Mouse (Mus musculus) intestine, embryonic 15.5 days (tissue): ENCODE data around the gene Zan. TPM values are rescaled to one million over a fixed set of nuclear protein-coding genes. Genes with fewer than 3 reads are reported as not detected.
A peak's percentile ranks its signal among the peaks of the same experiment; 100 is the strongest.

ENCODE experiments used
- ATAC-seq: fragments of 200-750 bp; cut with Nextera tagmentation; 2 replicates; pipeline ENCODE4 v1.8.0; 2017; ENCODE audit warnings: moderate TSS enrichment, moderate library complexity
- H3K27ac ChIP-seq: fragments of 300-500 bp; sonication (generic); 2 replicates; pipeline ENCODE4 v1.5.1; 2015; ENCODE audit warnings: mild to moderate bottlenecking, inconsistent platforms
- H3K27me3 ChIP-seq: fragments of 300-500 bp; sonication (generic); replicated peaks from 2 replicates; pipeline ENCODE4 v1.6.1; 2015; ENCODE audit warnings: inconsistent platforms
- H3K36me3 ChIP-seq: fragments of 300-500 bp; sonication (generic); 2 replicates; pipeline ENCODE4 v1.6.1; 2015; ENCODE audit warnings: inconsistent platforms
- H3K4me1 ChIP-seq: fragments of 300-500 bp; sonication (generic); replicated peaks from 2 replicates; pipeline ENCODE4 v1.6.1; 2015; ENCODE audit warnings: inconsistent platforms
- H3K4me2 ChIP-seq: fragments of 300-500 bp; sonication (generic); replicated peaks from 2 replicates; pipeline ENCODE4 v1.6.1; 2015; ENCODE audit warnings: mild to moderate bottlenecking, inconsistent platforms
- H3K4me3 ChIP-seq: fragments of 300-500 bp; sonication (generic); replicated peaks from 2 replicates; pipeline ENCODE4 v1.5.1; 2015; ENCODE audit warnings: inconsistent platforms
- H3K9ac ChIP-seq: fragments of 300-500 bp; sonication (generic); 2 replicates; pipeline ENCODE4 v1.6.1; 2015; ENCODE audit warnings: inconsistent platforms
- H3K9me3 ChIP-seq: fragments of 300-500 bp; sonication (generic); 2 replicates; pipeline ENCODE4 v1.6.1; 2016; ENCODE audit warnings: inconsistent platforms
- whole genome bisulfite sequencing: fragments of 180-500 bp; shearing (Covaris S2); methylation state at CpG from one replicate; pipeline ENCODE4 v1.1.7; 2015; 5-methylcytosine and 5-hydroxymethylcytosine counted together
- polyA plus RNA-seq: library from polyadenylated mRNA; unstranded; fragments of >200 nt; fragmentation: Nextera tagmentation; extraction: Ambion mirVana; gene quantifications from 2 replicates; pipeline ENCODE4 v1.2.1, GENCODE M21; 2015

Zan gene
- polyA plus RNA-seq, 1 experiment from 2014 or later = 0.52 TPM

DNA sequence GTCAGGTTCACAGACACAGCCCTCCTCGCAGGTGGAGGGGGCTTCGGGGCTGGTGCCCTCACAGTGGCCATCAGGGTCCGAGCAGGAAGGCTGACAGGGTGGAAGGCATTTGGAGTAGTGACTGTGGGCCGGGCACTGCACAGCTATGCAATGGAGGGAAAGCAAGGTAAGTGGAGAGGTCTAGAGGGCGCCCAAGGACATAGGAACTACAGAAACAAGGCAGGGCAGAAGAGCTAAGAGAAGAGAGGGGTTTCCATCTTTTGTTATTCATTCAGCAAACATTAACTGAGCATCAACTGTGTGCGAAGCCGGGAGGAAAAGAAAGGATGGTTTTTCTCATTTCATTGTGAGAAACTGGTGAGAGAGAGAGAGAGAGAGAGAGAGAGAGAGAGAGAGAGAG, 82.4 kb downstream of the Zan start:
- WGBS = 41% methylated on average over 7 of the region's 7 CpGs
- Histone ChIP-seq H3K9me3 (no peaks in the 10 kb centered on the region), H3K27me3 (no peaks in the 10 kb centered on the region), H3K4me1 (no peaks in the 10 kb centered on the region), H3K36me3 (no peaks in the 10 kb centered on the region), H3K4me2 (no peak overlapping the region), H3K27ac (no peak overlapping the region), H3K4me3 (no peak overlapping the region), H3K9ac (no peak overlapping the region)
- ATAC-seq = no peak

DNA sequence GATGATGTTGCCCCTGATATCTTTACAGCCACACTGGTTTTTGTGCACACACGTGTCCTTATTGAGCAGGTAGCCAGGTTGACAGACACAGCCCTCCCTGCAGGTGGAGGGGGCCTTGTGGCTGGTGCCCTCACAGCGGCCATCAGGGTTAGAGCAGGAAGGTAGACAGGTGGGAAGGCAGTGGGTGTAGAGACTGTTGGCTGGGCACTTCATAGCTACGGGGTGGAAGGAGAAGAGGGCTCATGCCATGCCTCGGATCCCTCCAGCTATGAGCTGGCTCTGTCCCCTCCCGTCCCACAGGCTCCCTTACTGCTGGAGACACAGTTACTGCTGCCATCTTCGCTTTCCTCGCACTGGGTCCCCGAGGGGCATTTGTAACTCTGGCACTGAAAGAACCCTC, 85.2 kb downstream of the Zan start:
- Histone ChIP-seq H3K4me1 (no peaks in the 10 kb centered on the region), H3K27ac (no peak overlapping the region), H3K4me3 (no peak overlapping the region), H3K36me3 (no peaks in the 10 kb centered on the region), H3K4me2 (no peak overlapping the region), H3K9ac (no peak overlapping the region), H3K27me3 (no peaks in the 10 kb centered on the region), H3K9me3 (no peaks in the 10 kb centered on the region)
- 78% methylated on average over 8 of the region's 8 CpGs for WGBS
- no peak for ATAC-seq

DNA sequence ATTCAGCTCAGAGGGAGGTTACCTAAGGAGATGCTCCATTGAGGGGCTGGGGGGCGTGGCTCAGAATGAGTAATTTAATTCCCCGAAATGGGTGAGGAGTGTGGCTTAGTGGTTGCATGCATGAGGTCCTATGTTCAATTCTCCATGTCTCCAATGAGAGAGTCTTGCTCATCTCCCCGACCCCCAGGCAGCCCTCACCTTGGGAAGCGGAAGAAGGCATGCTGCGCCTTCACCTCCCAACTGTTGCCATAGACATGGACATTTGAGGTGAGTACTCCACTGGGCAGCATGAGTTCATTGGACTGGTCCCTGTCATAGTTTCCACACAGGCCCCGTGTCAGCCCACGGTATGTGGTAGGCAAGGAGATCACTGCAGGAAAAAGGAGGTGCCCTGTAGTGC, 90.2 kb downstream of the Zan start:
- Histone ChIP-seq H3K9me3 (no peaks in the 10 kb centered on the region), H3K36me3 (no peaks in the 10 kb centered on the region), H3K27ac (no peak overlapping the region), H3K27me3 (no peaks in the 10 kb centered on the region), H3K4me3 (no peak overlapping the region), H3K4me2 (no peak overlapping the region), H3K4me1 (no peaks in the 10 kb centered on the region), H3K9ac (no peak overlapping the region)
- ATAC-seq = no peak
- 82% methylated on average over 7 of the region's 7 CpGs for WGBS

DNA sequence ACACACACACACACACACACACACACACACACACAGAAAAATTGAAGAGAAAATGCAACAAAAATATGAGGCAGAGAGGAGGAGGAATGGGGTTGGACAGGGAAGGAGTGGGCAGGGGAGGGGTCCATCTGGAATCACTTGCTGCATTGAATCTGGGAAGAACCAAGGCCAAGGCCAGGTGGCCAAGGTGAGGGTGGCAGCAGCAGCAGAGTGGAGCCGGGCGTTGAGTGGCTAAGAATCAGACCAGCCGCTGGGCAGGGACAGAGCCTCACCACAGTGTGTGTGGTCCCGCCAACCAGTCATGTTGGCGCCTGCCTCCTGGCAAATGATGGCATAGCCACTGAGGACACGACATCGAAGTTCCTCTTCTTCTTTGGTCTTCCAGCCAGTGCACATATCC, 93.4 kb downstream of the Zan start:
- no peaks in the 10 kb centered on the region for H3K4me1 ChIP-seq
- H3K36me3 ChIP-seq = no peaks in the 10 kb centered on the region
- no peak overlapping the region for H3K27ac ChIP-seq
- no peaks in the 10 kb centered on the region for H3K27me3 ChIP-seq
- H3K4me2 ChIP-seq = no peak overlapping the region
- H3K4me3 ChIP-seq = no peak overlapping the region
- H3K9ac ChIP-seq = no peak overlapping the region
- no peak for ATAC-seq
- H3K9me3 ChIP-seq = no peaks in the 10 kb centered on the region
- 86% methylated on average over 7 of the region's 7 CpGs for WGBS

DNA sequence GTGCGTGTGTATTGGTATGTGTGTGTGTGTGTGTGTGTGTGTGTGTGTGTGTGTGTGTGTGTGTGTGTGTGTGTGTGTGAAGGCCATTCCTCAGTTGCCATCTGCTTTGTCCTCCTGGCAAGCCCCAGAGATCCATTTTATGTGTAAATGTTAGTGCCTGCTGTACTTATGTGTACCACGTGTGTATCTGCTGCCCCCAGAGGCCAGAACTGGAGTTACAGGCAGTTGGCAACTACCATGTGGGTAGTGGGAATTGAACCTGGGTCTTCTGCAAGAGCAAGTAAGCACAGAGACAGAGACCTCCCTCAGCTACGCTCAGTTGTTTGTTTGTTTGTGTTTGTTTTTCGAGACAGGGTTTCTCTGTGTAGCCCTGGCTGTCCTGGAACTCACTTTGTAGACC, 95.7 kb downstream of the Zan start:
- Histone ChIP-seq H3K4me3 (no peak overlapping the region), H3K27ac (no peak overlapping the region), H3K4me1 (peaks cover 4% of the 10 kb centered on the region; the same call in 1 of the 2 replicates), H3K27me3 (no peaks in the 10 kb centered on the region), H3K4me2 (no peak overlapping the region), H3K9ac (no peak overlapping the region), H3K9me3 (no peaks in the 10 kb centered on the region), H3K36me3 (no peaks in the 10 kb centered on the region)
- WGBS = 48% methylated on average over 4 of the region's 4 CpGs
- no peak for ATAC-seq

DNA sequence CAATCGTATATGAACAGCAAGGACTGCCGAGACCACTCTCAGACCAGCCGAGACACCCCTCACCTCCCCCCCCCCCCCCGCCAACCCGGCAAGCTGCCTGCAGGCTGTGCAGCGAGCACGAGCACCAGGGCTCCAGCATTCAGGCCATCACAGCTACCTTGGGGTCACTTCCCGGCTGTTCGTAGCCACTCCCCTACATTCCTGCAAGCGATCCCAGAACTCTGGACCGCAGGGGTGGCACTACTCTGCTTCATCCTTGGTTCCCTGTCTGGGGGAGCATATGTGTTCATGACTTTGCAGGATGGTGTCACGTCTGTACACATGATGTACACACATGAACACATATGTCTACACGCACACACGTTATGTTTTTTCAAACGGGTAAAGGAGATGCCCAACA, 99.3 kb downstream of the Zan start:
- Histone ChIP-seq H3K4me3 (no peak overlapping the region), H3K9me3 (no peaks in the 10 kb centered on the region), H3K27ac (no peak overlapping the region), H3K4me2 (peak overlapping the region; percentile 27), H3K27me3 (no peaks in the 10 kb centered on the region), H3K4me1 (peaks cover 10% of the 10 kb centered on the region; the same call in 1 of the 2 replicates), H3K36me3 (peaks cover 15% of the 10 kb centered on the region), H3K9ac (no peak overlapping the region)
- 18% methylated on average over 12 of the region's 15 CpGs for WGBS
- ATAC-seq = no peak

DNA sequence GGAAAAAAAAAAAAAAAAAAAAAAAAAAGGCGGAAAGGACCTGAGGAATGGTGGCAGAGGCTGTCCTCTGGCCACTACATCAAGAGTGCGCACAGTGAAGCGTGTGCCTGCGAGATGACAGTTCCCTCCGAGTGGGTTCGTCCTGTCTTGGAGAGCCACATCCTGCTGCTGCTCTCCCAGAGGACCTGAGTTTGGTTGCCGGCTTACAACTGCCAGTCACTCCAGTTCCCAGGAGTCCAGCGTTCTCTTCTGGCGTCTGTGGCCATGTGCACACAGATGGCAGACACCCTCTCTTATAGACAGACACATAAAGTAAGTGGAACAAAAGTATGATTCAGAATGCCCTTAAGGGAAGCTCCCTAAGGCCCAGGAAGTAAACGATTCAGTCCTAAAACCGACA, 99.7 kb downstream of the Zan start:
- Histone ChIP-seq H3K27me3 (no peaks in the 10 kb centered on the region), H3K4me2 (peak overlapping the region; percentile 27), H3K4me1 (peaks cover 10% of the 10 kb centered on the region; the same call in 1 of the 2 replicates), H3K36me3 (peaks cover 20% of the 10 kb centered on the region), H3K4me3 (no peak overlapping the region), H3K9ac (no peak overlapping the region), H3K9me3 (no peaks in the 10 kb centered on the region), H3K27ac (peak overlapping the region; percentile 42; the same call in 1 of the 2 replicates)
- WGBS = 25% methylated on average over 10 of the region's 11 CpGs
- peak; percentile 3; the same call in 1 of the 2 replicates for ATAC-seq

DNA sequence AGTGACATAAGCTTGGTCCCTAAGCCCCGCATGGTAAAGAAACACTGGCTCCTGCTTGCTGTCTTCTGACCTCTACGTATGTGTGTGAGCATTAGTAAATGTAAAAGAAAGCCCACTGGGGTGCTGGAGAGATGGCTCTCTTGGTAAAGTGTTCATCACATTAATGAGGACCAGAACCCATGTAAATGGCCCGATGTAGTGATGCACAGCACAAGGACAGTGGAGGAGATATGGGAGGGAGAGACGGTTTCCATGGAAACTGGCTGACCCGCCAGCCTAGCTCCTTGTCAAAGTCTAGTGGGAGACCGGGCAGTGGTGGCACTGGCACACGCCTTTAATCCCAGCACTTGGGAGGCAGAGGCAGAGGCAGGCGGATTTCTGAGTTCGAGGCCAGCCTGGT, 100.1 kb downstream of the Zan start:
- ATAC-seq = peak; percentile 18; the same call in 1 of the 2 replicates

DNA sequence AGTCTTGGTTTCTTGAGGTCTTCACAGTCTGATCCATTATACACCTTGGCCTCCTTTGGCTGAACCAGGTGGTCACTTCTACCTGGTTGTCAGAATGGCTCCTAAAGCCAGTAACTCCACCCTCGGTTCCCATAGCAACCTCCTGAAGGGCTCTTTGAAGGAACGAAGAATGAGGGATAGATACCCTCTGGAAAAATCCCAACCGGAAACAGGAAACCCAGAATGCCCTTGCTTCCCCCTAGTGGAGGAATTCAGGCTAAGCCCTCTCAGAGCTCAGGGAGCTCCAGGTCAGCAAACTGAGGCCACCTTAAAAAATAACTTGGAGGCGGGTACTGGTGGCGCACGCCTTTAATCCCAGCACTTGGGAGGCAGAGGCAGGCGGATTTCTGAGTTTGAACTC, 100.7 kb downstream of the Zan start:
- ATAC-seq = peak; percentile 16; the same call in 1 of the 2 replicates
- Histone ChIP-seq H3K36me3 (peaks cover 28% of the 10 kb centered on the region), H3K4me3 (no peak overlapping the region), H3K27me3 (no peaks in the 10 kb centered on the region), H3K9me3 (no peaks in the 10 kb centered on the region), H3K4me2 (no peak overlapping the region), H3K4me1 (peaks cover 10% of the 10 kb centered on the region; the same call in 1 of the 2 replicates), H3K27ac (no peak overlapping the region), H3K9ac (no peak overlapping the region)
- WGBS = 37% methylated on average over 7 of the region's 7 CpGs

More for the DNA sequence above, 100.1 kb downstream of the Zan start:
- WGBS = 52% methylated on average over 9 of the region's 9 CpGs
- Histone ChIP-seq H3K27ac (no peak overlapping the region), H3K4me1 (peaks cover 10% of the 10 kb centered on the region; the same call in 1 of the 2 replicates), H3K4me3 (no peak overlapping the region), H3K4me2 (no peak overlapping the region), H3K36me3 (peaks cover 24% of the 10 kb centered on the region), H3K9ac (no peak overlapping the region), H3K9me3 (no peaks in the 10 kb centered on the region), H3K27me3 (no peaks in the 10 kb centered on the region)

DNA sequence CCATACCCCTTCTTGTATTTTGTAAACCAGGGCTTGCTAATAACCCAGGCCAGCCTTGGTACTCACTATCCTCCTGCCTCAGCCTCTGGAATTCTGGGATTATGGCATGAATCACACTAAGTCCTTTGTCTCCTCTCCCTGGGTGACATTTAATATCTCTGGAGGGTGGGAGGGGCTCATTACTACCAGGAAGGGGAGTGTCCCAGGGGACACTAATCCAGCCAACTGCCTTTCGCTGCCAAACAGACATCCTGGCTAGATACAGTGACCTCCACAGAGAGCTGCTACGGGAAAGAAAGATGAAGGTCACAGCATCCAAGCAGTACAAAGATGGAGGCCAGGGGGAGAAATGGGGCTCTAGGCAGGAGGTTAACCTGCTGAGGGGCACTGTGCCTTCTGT, 101.2 kb downstream of the Zan start:
- Histone ChIP-seq H3K9ac (no peak overlapping the region), H3K4me1 (peaks cover 10% of the 10 kb centered on the region; the same call in 1 of the 2 replicates), H3K9me3 (no peaks in the 10 kb centered on the region), H3K27ac (no peak overlapping the region), H3K36me3 (peaks cover 33% of the 10 kb centered on the region), H3K4me3 (no peak overlapping the region), H3K27me3 (no peaks in the 10 kb centered on the region), H3K4me2 (no peak overlapping the region)
- peak; percentile 24; the same call in 1 of the 2 replicates for ATAC-seq
- WGBS = 32% methylated on average over 2 of the region's 2 CpGs

DNA sequence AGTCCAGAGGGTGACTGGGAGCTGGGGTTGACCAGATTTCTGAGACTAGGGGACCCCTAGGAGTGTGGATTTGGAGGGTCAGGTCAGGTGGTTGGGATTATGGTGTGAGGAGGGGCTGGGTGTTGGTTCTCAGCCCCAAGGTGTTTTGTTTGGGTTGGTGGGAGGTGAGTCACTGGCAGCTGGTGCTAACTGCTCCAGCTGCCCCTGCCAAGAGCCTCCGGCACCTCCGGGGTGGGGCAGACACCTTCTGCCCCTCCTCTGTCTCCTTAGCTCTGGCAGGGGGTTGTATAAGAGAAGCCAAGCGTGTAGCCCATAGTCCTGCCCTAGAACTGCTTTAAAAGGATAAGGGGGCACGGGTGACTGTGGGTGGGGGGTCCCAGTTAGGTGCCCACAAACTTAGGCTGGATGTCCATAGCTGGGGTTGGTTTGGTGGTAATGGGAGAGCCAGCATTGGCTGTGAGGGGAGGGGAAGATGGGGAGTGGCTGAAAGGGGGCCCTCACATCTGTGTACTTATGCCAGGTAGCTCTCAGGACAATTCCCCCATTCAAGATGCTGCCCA, 102.3 kb downstream of the Zan start:
- WGBS = 79% methylated on average over 4 of the region's 4 CpGs
- Histone ChIP-seq H3K4me1 (peaks cover 10% of the 10 kb centered on the region; the same call in 1 of the 2 replicates), H3K9ac (no peak overlapping the region), H3K36me3 (peaks cover 40% of the 10 kb centered on the region), H3K27me3 (no peaks in the 10 kb centered on the region), H3K27ac (peak overlapping the region; percentile 7; the same call in 1 of the 2 replicates), H3K4me2 (no peak overlapping the region), H3K4me3 (no peak overlapping the region), H3K9me3 (no peaks in the 10 kb centered on the region)
- ATAC-seq = no peak

DNA sequence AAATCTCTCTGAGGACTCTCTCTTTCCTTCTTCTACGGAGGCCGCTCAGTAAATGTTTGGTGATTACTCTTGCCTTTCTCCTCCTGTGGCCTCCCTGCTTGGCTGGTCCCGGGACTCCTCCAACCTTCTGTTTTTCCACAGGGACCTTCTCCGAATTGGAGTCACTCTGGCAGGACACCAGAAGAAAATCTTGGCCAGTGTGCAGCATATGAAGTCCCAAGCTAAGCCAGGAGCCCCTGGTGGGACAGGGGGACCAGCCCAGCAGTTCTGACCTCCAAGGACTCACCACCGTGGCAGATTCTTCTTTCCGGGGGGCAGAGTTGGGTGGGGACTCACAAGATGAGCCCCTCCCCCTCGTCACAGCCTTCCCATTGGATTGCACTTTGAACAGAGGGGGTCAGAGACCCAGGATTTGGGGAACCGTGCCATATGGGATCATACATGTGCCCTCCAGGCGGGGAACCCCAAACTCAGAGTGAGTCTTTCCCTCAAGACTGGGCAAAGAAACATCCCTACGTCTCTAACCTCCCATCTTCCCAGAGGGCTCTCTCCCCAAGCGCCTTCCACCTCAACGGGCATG, 103.4 kb downstream of the Zan start:
- WGBS = 80% methylated on average over 12 of the region's 12 CpGs
- peaks cover 50% of the 10 kb centered on the region for H3K36me3 ChIP-seq
- no peak overlapping the region for H3K9ac ChIP-seq
- no peak overlapping the region for H3K4me2 ChIP-seq
- no peaks in the 10 kb centered on the region for H3K9me3 ChIP-seq
- H3K27ac ChIP-seq = no peak overlapping the region
- peaks cover 10% of the 10 kb centered on the region; the same call in 1 of the 2 replicates for H3K4me1 ChIP-seq
- ATAC-seq = no peak
- H3K27me3 ChIP-seq = no peaks in the 10 kb centered on the region
- no peak overlapping the region for H3K4me3 ChIP-seq

DNA sequence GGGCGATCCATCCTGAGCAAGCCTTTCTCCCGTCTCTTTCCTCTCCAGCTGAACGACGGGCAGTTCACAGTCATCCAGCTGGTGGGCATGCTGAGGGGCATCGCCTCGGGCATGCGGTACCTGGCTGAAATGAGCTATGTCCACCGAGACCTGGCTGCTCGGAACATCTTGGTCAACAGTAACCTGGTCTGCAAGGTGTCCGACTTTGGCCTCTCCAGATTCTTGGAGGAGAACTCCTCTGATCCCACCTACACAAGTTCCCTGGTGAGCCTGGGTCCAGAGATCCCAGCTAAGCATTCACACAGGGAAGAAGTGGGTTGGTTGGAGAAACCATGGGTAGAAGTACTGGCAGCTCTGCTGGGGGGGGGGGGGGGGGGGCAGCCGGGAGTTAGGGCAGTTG, 107.2 kb downstream of the Zan start:
- Histone ChIP-seq H3K4me3 (no peak overlapping the region), H3K9me3 (no peaks in the 10 kb centered on the region), H3K27me3 (no peaks in the 10 kb centered on the region), H3K36me3 (peaks cover 86% of the 10 kb centered on the region), H3K4me1 (0 out of 2 replicates have a peak, but pooled peaks cover 2% of the 10 kb centered on the region), H3K9ac (no peak overlapping the region), H3K27ac (no peak overlapping the region), H3K4me2 (no peak overlapping the region)
- no peak for ATAC-seq
- WGBS = 93% methylated on average over 11 of the region's 11 CpGs
